Mouse (Mus musculus) lung, embryonic 14.5 days (tissue): ENCODE measurements around the gene 6030408B16Rik. TPM values are rescaled to one million over a fixed set of nuclear protein-coding genes. Genes with fewer than 3 reads are reported as not detected.

Experiments used
- ATAC-seq: fragments of 200-750 bp; cut with Nextera tagmentation; 2 replicates; pipeline ENCODE4 v1.8.0; 2017; ENCODE audit warnings: mild to moderate bottlenecking, moderate TSS enrichment, moderate library complexity; ENCODE audit not compliant: insufficient read depth
- DNase-seq: peaks from one replicate; pipeline ENCODE4 v3.0.0-alpha.2; 2015
- H3K27ac ChIP-seq: fragments of 300-500 bp; sonication (generic); 2 replicates; pipeline ENCODE4 v1.5.1; 2014; ENCODE audit warnings: low read depth, mild to moderate bottlenecking, moderate library complexity
- H3K27me3 ChIP-seq: fragments of 300-500 bp; sonication (generic); 2 replicates; pipeline ENCODE4 v1.6.1; 2014; ENCODE audit warnings: low read length, control low read depth; ENCODE audit not compliant: insufficient read depth
- H3K36me3 ChIP-seq: fragments of 300-500 bp; sonication (generic); 2 replicates; pipeline ENCODE4 v1.6.1; 2014; ENCODE audit warnings: control low read depth; ENCODE audit not compliant: insufficient read depth
- H3K4me1 ChIP-seq: fragments of 300-500 bp; sonication (generic); 2 replicates; pipeline ENCODE4 v1.6.1; 2014; ENCODE audit warnings: antibody characterized with exemption, control low read depth; ENCODE audit not compliant: insufficient read depth
- H3K4me2 ChIP-seq: fragments of 300-500 bp; sonication (generic); 2 replicates; pipeline ENCODE4 v1.6.1; 2014; ENCODE audit warnings: mild to moderate bottlenecking
- H3K4me3 ChIP-seq: fragments of 300-500 bp; sonication (generic); 2 replicates; pipeline ENCODE4 v1.5.1; 2014; ENCODE audit warnings: low read depth, low read length
- H3K9ac ChIP-seq: fragments of 300-500 bp; sonication (generic); 2 replicates; pipeline ENCODE4 v1.6.1; 2014
- H3K9me3 ChIP-seq: fragments of 300-500 bp; sonication (generic); 2 replicates; pipeline ENCODE4 v1.6.1; 2016; ENCODE audit warnings: low read depth, low read length, control low read depth
- CTCF ChIP-seq: IDR thresholded peaks from 2 replicates; pipeline ENCODE4 v1.5.1; 2016; ENCODE audit warnings: antibody characterized with exemption, low read depth
- WGBS: fragments of 180-500 bp; shearing (Covaris S2); extraction: QIAGEN DNeasy Blood & Tissue Kit; methylation state at CpG from one replicate; pipeline ENCODE4 v1.1.7; 2014; 5-methylcytosine and 5-hydroxymethylcytosine counted together
- polyA plus RNA-seq: library from polyadenylated mRNA; unstranded; fragments of >200 nt; fragmentation: Nextera tagmentation; extraction: Ambion mirVana; gene quantifications from 2 replicates; pipeline ENCODE4 v1.2.1, GENCODE M21; 2014

Gene 6030408B16Rik
- polyA plus RNA-seq, 1 experiment from 2014 or later: 41.4 TPM

- peaks cover 58% of the 10 kb centered on the region for H3K36me3 ChIP-seq
- no peak for ATAC-seq
- H3K27ac ChIP-seq: no peak overlapping the region
- H3K4me1 ChIP-seq: peaks cover 6% of the 10 kb centered on the region; the same call in 1 of the 2 replicates
- no peaks in the 10 kb centered on the region for H3K9me3 ChIP-seq
- TF ChIP-seq CTCF: no peak
- H3K4me3 ChIP-seq: no peak overlapping the region
- H3K9ac ChIP-seq: no peak overlapping the region
- no peak overlapping the region for H3K4me2 ChIP-seq
- 80% methylated on average over 6 of the region's 6 CpGs for WGBS
- H3K27me3 ChIP-seq: no peaks in the 10 kb centered on the region
- DNase-seq: no peak
These were observed 5.7 kb upstream of the 6030408B16Rik start for GRCm38 (mm10) chr15:101287361-101287760.

- no peak for DNase-seq
- H3K9me3 ChIP-seq: no peaks in the 10 kb centered on the region
- H3K27me3 ChIP-seq: no peaks in the 10 kb centered on the region
- no peak for ATAC-seq
- H3K9ac ChIP-seq: no peak overlapping the region
- no peak overlapping the region for H3K4me2 ChIP-seq
- no peaks in the 10 kb centered on the region; the same call in 1 of the 2 replicates for H3K4me1 ChIP-seq
- H3K4me3 ChIP-seq: no peak overlapping the region
- TF ChIP-seq CTCF: no peak
- peaks cover 58% of the 10 kb centered on the region for H3K36me3 ChIP-seq
- 92% methylated on average over 15 of the region's 15 CpGs for WGBS
- no peak overlapping the region for H3K27ac ChIP-seq
These were observed 2.7 kb upstream of the 6030408B16Rik start for GRCm38 (mm10) chr15:101290354-101290753.

- ATAC-seq (no peak), DNase-seq (no peak)
- WGBS: 72% methylated on average over 3 of the region's 3 CpGs
- H3K9ac ChIP-seq: no peak overlapping the region
- H3K27ac ChIP-seq: no peak overlapping the region
- peaks cover 48% of the 10 kb centered on the region for H3K36me3 ChIP-seq
- H3K4me2 ChIP-seq: no peak overlapping the region
- H3K4me3 ChIP-seq: no peak overlapping the region
- TF ChIP-seq CTCF: no peak
- H3K4me1 ChIP-seq: no peaks in the 10 kb centered on the region; the same call in 1 of the 2 replicates
- H3K27me3 ChIP-seq: no peaks in the 10 kb centered on the region
- no peaks in the 10 kb centered on the region for H3K9me3 ChIP-seq
These were observed 1.0 kb upstream of the 6030408B16Rik start for GRCm38 (mm10) chr15:101292012-101292411.

GRCm38 (mm10) chr15:101294028-101294894 is 1.2 kb downstream of the 6030408B16Rik start:
- Histone ChIP-seq H3K4me3 (peak overlapping the region; percentile 40), H3K4me1 (peaks cover 9% of the 10 kb centered on the region), H3K27me3 (no peaks in the 10 kb centered on the region), H3K9me3 (no peaks in the 10 kb centered on the region), H3K4me2 (peak overlapping the region; percentile 61), H3K9ac (peak overlapping the region; percentile 58), H3K27ac (peak overlapping the region; percentile 93), H3K36me3 (peaks cover 29% of the 10 kb centered on the region)
- 22% methylated on average over 16 of the region's 16 CpGs for WGBS
- TF ChIP-seq CTCF: no peak
- DNase-seq (peak; percentile 93), ATAC-seq (peak; percentile 77)

GRCm38 (mm10) chr15:101295106-101295505 is 2.1 kb downstream of the 6030408B16Rik start:
- H3K4me2 ChIP-seq: peak overlapping the region; percentile 61
- peaks cover 29% of the 10 kb centered on the region for H3K36me3 ChIP-seq
- H3K4me1 ChIP-seq: peaks cover 9% of the 10 kb centered on the region
- TF ChIP-seq CTCF: no peak
- ATAC-seq (peak; percentile 59), DNase-seq (peak; percentile 86)
- no peaks in the 10 kb centered on the region for H3K27me3 ChIP-seq
- H3K27ac ChIP-seq: peak overlapping the region; percentile 93
- no peak overlapping the region for H3K9ac ChIP-seq
- no peaks in the 10 kb centered on the region for H3K9me3 ChIP-seq
- H3K4me3 ChIP-seq: peak overlapping the region; percentile 40
- 47% methylated on average over 7 of the region's 7 CpGs for WGBS

- no peak for TF ChIP-seq CTCF
- peak; percentile 11; the same call in 1 of the 2 replicates for ATAC-seq
- H3K27me3 ChIP-seq: no peaks in the 10 kb centered on the region
- H3K36me3 ChIP-seq: peaks cover 24% of the 10 kb centered on the region
- peak overlapping the region; percentile 61 for H3K4me2 ChIP-seq
- H3K27ac ChIP-seq: peak overlapping the region; percentile 93
- peaks cover 9% of the 10 kb centered on the region for H3K4me1 ChIP-seq
- peak overlapping the region; percentile 40; the same call in 1 of the 2 replicates for H3K4me3 ChIP-seq
- H3K9me3 ChIP-seq: no peaks in the 10 kb centered on the region
- H3K9ac ChIP-seq: peak overlapping the region; percentile 26; the same call in 1 of the 2 replicates
- no peak for DNase-seq
- WGBS: 57% methylated on average over 10 of the region's 10 CpGs
These were observed 2.6 kb downstream of the 6030408B16Rik start for GRCm38 (mm10) chr15:101295616-101296015.

GRCm38 (mm10) chr15:101296091-101296490 is 3.1 kb downstream of the 6030408B16Rik start:
- H3K4me1 ChIP-seq: peaks cover 9% of the 10 kb centered on the region
- H3K36me3 ChIP-seq: peaks cover 20% of the 10 kb centered on the region; the same call in 1 of the 2 replicates
- H3K27me3 ChIP-seq: no peaks in the 10 kb centered on the region
- WGBS: 57% methylated on average over 11 of the region's 11 CpGs
- H3K27ac ChIP-seq: peak overlapping the region; percentile 93
- no peak for TF ChIP-seq CTCF
- H3K9ac ChIP-seq: 0 out of 2 replicates have a peak overlapping the region, but pooled peaks have one; percentile 26
- peak overlapping the region; percentile 40; the same call in 1 of the 2 replicates for H3K4me3 ChIP-seq
- peak overlapping the region; percentile 61 for H3K4me2 ChIP-seq
- ATAC-seq (no peak), DNase-seq (peak; percentile 74)
- no peaks in the 10 kb centered on the region for H3K9me3 ChIP-seq
